Mouse (Mus musculus) heart, embryonic 12.5 days (tissue): ENCODE measurements at regions not wholly inside any gene's neighbourhood (a gene's known extent, or its start where the extent isn't known, plus 50 kb on each side); places are given as distances from the start of the nearest gene placed in this dataset.

Source experiments
- ATAC-seq: fragments of 200-750 bp; cut with Nextera tagmentation; 2 replicates; pipeline ENCODE4 v1.8.0; 2017; ENCODE audit warnings: moderate TSS enrichment, moderate library complexity; ENCODE audit not compliant: insufficient number of reproducible peaks, low FRiP score
- H3K27ac ChIP-seq: fragments of 300-500 bp; sonication (generic); 2 replicates; pipeline ENCODE4 v1.5.1; 2016; ENCODE audit warnings: mild to moderate bottlenecking, moderate library complexity; ENCODE audit not compliant: poor library complexity, severe bottlenecking
- H3K27me3 ChIP-seq: fragments of 300-500 bp; sonication (generic); replicated peaks from 2 replicates; pipeline ENCODE4 v1.6.1; 2016; ENCODE audit warnings: mild to moderate bottlenecking, moderate library complexity
- H3K36me3 ChIP-seq: fragments of 300-500 bp; sonication (generic); 2 replicates; pipeline ENCODE4 v1.6.1; 2016; ENCODE audit warnings: mild to moderate bottlenecking, moderate library complexity
- H3K4me1 ChIP-seq: fragments of 300-500 bp; sonication (generic); replicated peaks from 2 replicates; pipeline ENCODE4 v1.6.1; 2016; ENCODE audit warnings: mild to moderate bottlenecking
- H3K4me2 ChIP-seq: fragments of 300-500 bp; sonication (generic); 2 replicates; pipeline ENCODE4 v1.6.1; 2016; ENCODE audit warnings: mild to moderate bottlenecking, moderate library complexity
- H3K4me3 ChIP-seq: fragments of 300-500 bp; sonication (generic); 2 replicates; pipeline ENCODE4 v1.5.1; 2016; ENCODE audit warnings: mild to moderate bottlenecking
- H3K9ac ChIP-seq: fragments of 300-500 bp; sonication (generic); 2 replicates; pipeline ENCODE4 v1.6.1; 2016; ENCODE audit warnings: mild to moderate bottlenecking, moderate library complexity
- H3K9me3 ChIP-seq: fragments of 300-500 bp; sonication (generic); replicated peaks from 2 replicates; pipeline ENCODE4 v1.6.1; 2016; ENCODE audit warnings: mild to moderate bottlenecking, moderate library complexity
- WGBS: fragments of 180-500 bp; shearing (Covaris S2); methylation state at CpG from one replicate; pipeline ENCODE4 v1.1.7; 2016; 5-methylcytosine and 5-hydroxymethylcytosine counted together

- 57% methylated on average over 3 of the region's 3 CpGs for WGBS
These were observed 484.6 kb upstream of the Cdh11 start for GRCm38 (mm10) chr8:103270035-103270434.

GRCm38 (mm10) chr8:103270815-103271553, 485.5 kb upstream of the Cdh11 start:
- no peak overlapping the region for H3K4me2 ChIP-seq
- no peak overlapping the region for H3K27ac ChIP-seq
- WGBS = 68% methylated on average over 9 of the region's 9 CpGs

More at GRCm38 (mm10) chr8:103270035-103270434, 484.6 kb upstream of the Cdh11 start:
- Histone ChIP-seq H3K27ac (no peak overlapping the region), H3K9ac (no peak overlapping the region), H3K9me3 (no peaks in the 10 kb centered on the region), H3K4me1 (0 out of 2 replicates have a peak, but pooled peaks cover 11% of the 10 kb centered on the region), H3K27me3 (no peaks in the 10 kb centered on the region), H3K36me3 (no peaks in the 10 kb centered on the region), H3K4me2 (no peak overlapping the region), H3K4me3 (no peak overlapping the region)
- no peak for ATAC-seq

GRCm38 (mm10) chr8:103272305-103273079, 487.1 kb upstream of the Cdh11 start:
- no peak for ATAC-seq
- no peak overlapping the region for H3K9ac ChIP-seq
- H3K9me3 ChIP-seq = no peaks in the 10 kb centered on the region
- H3K4me2 ChIP-seq = no peak overlapping the region
- H3K27me3 ChIP-seq = no peaks in the 10 kb centered on the region
- H3K4me3 ChIP-seq = no peak overlapping the region
- 0 out of 2 replicates have a peak, but pooled peaks cover 13% of the 10 kb centered on the region for H3K4me1 ChIP-seq
- no peaks in the 10 kb centered on the region for H3K36me3 ChIP-seq
- 27% methylated on average over 5 of the region's 5 CpGs for WGBS
- H3K27ac ChIP-seq = no peak overlapping the region

More at GRCm38 (mm10) chr8:103270815-103271553, 485.5 kb upstream of the Cdh11 start:
- 0 out of 2 replicates have a peak, but pooled peaks cover 13% of the 10 kb centered on the region for H3K4me1 ChIP-seq
- no peak overlapping the region for H3K9ac ChIP-seq
- no peak for ATAC-seq
- H3K36me3 ChIP-seq = no peaks in the 10 kb centered on the region
- H3K27me3 ChIP-seq = no peaks in the 10 kb centered on the region
- no peak overlapping the region for H3K4me3 ChIP-seq
- H3K9me3 ChIP-seq = no peaks in the 10 kb centered on the region

- WGBS = 88% methylated on average over 2 of the region's 2 CpGs
- ATAC-seq = no peak
- no peak overlapping the region for H3K4me3 ChIP-seq
- no peaks in the 10 kb centered on the region for H3K27me3 ChIP-seq
- no peak overlapping the region for H3K27ac ChIP-seq
- no peak overlapping the region for H3K4me2 ChIP-seq
- H3K9me3 ChIP-seq = no peaks in the 10 kb centered on the region
- no peaks in the 10 kb centered on the region for H3K36me3 ChIP-seq
- H3K9ac ChIP-seq = no peak overlapping the region
- H3K4me1 ChIP-seq = 0 out of 2 replicates have a peak, but pooled peaks cover 13% of the 10 kb centered on the region
These were observed 488.0 kb upstream of the Cdh11 start for GRCm38 (mm10) chr8:103273476-103273875.

- WGBS = 31% methylated on average over 1 of the region's 1 CpGs
- no peaks in the 10 kb centered on the region for H3K36me3 ChIP-seq
- H3K27ac ChIP-seq = no peak overlapping the region
- ATAC-seq = no peak
- no peaks in the 10 kb centered on the region for H3K4me1 ChIP-seq
- no peaks in the 10 kb centered on the region for H3K9me3 ChIP-seq
- no peak overlapping the region for H3K4me2 ChIP-seq
- no peak overlapping the region for H3K9ac ChIP-seq
- H3K27me3 ChIP-seq = no peaks in the 10 kb centered on the region
- no peak overlapping the region for H3K4me3 ChIP-seq
These were observed 496.4 kb upstream of the Cdh11 start for GRCm38 (mm10) chr8:103281801-103282200.

- H3K9me3 ChIP-seq = no peaks in the 10 kb centered on the region
- no peaks in the 10 kb centered on the region for H3K36me3 ChIP-seq
- no peak overlapping the region for H3K4me2 ChIP-seq
- ATAC-seq = no peak
- H3K9ac ChIP-seq = no peak overlapping the region
- H3K4me3 ChIP-seq = no peak overlapping the region
- no peaks in the 10 kb centered on the region for H3K27me3 ChIP-seq
- H3K27ac ChIP-seq = no peak overlapping the region
- H3K4me1 ChIP-seq = no peaks in the 10 kb centered on the region
- 83% methylated on average over 12 of the region's 12 CpGs for WGBS
These were observed 503.1 kb upstream of the Cdh11 start for GRCm38 (mm10) chr8:103288561-103288974.

- H3K9me3 ChIP-seq = no peaks in the 10 kb centered on the region
- no peak for ATAC-seq
- no peaks in the 10 kb centered on the region for H3K36me3 ChIP-seq
- no peak overlapping the region for H3K4me2 ChIP-seq
- H3K9ac ChIP-seq = no peak overlapping the region
- WGBS = 50% methylated on average over 2 of the region's 2 CpGs
- no peak overlapping the region for H3K4me3 ChIP-seq
- no peak overlapping the region for H3K27ac ChIP-seq
- H3K27me3 ChIP-seq = no peaks in the 10 kb centered on the region
- no peaks in the 10 kb centered on the region for H3K4me1 ChIP-seq
These were observed 507.5 kb upstream of the Cdh11 start for GRCm38 (mm10) chr8:103292896-103293295.

- H3K4me3 ChIP-seq = no peak overlapping the region
- H3K4me2 ChIP-seq = no peak overlapping the region
- ATAC-seq = no peak
- no peak overlapping the region for H3K9ac ChIP-seq
- H3K9me3 ChIP-seq = 0 out of 2 replicates have a peak, but pooled peaks cover 3% of the 10 kb centered on the region
- 28% methylated on average over 1 of the region's 1 CpGs for WGBS
- no peaks in the 10 kb centered on the region for H3K27me3 ChIP-seq
- no peaks in the 10 kb centered on the region for H3K4me1 ChIP-seq
- H3K36me3 ChIP-seq = no peaks in the 10 kb centered on the region
- no peak overlapping the region for H3K27ac ChIP-seq
These were observed 521.2 kb upstream of the Cdh11 start for GRCm38 (mm10) chr8:103306476-103307183.

GRCm38 (mm10) chr8:103313576-103313975, 528.1 kb upstream of the Cdh11 start:
- H3K27ac ChIP-seq = no peak overlapping the region
- no peaks in the 10 kb centered on the region for H3K9me3 ChIP-seq
- H3K4me2 ChIP-seq = no peak overlapping the region
- 73% methylated on average over 1 of the region's 1 CpGs for WGBS
- H3K36me3 ChIP-seq = no peaks in the 10 kb centered on the region
- H3K4me3 ChIP-seq = no peak overlapping the region
- no peaks in the 10 kb centered on the region for H3K27me3 ChIP-seq
- H3K9ac ChIP-seq = no peak overlapping the region
- no peak for ATAC-seq
- no peaks in the 10 kb centered on the region for H3K4me1 ChIP-seq

GRCm38 (mm10) chr8:103314279-103315022, 529.0 kb upstream of the Cdh11 start:
- no peak overlapping the region for H3K4me3 ChIP-seq
- WGBS = 16% methylated on average over 1 of the region's 1 CpGs

More at GRCm38 (mm10) chr8:103314279-103315022, 529.0 kb upstream of the Cdh11 start:
- Histone ChIP-seq H3K4me2 (no peak overlapping the region), H3K9me3 (no peaks in the 10 kb centered on the region), H3K9ac (no peak overlapping the region), H3K27ac (no peak overlapping the region), H3K4me1 (no peaks in the 10 kb centered on the region), H3K27me3 (no peaks in the 10 kb centered on the region), H3K36me3 (no peaks in the 10 kb centered on the region)
- no peak for ATAC-seq
